Mouse (Mus musculus) myocyte (in vitro differentiated cells): ENCODE data around the gene Ten1.

Source experiments
- CEBPB ChIP-seq: IDR thresholded peaks from 2 replicates; pipeline ENCODE4 v1.6.1; 2011; ENCODE audit warnings: mild to moderate bottlenecking, moderate library complexity; ENCODE audit not compliant: poor library complexity, insufficient read depth, severe bottlenecking
- E2F4 ChIP-seq: IDR thresholded peaks from one replicate; pipeline ENCODE4 v1.6.1; 2011; ENCODE audit warnings: mild to moderate bottlenecking, control low read depth, moderate library complexity; ENCODE audit not compliant: insufficient read depth
- MAX ChIP-seq: IDR thresholded peaks from one replicate; pipeline ENCODE4 v1.6.1; 2011; ENCODE audit warnings: low read depth, mild to moderate bottlenecking, control low read depth
- MYOD1 ChIP-seq, 3 experiments: IDR thresholded peaks; one replicate each; pipeline ENCODE4 v1.6.1; 2011; ENCODE audit warnings: control low read depth in 2 of 3, low read depth in 2 of 3, mild to moderate bottlenecking in 2 of 3, moderate library complexity in 1 of 3; ENCODE audit not compliant: insufficient read length in 2 of 3, control insufficient read depth in 1 of 3
- MYOG ChIP-seq, 3 experiments: IDR thresholded peaks; one replicate each; pipeline ENCODE4 v1.6.1; 2011; ENCODE audit warnings: control low read depth in 2 of 3, low read depth in 2 of 3, mild to moderate bottlenecking in 2 of 3; ENCODE audit not compliant: insufficient read length in 2 of 3, control insufficient read depth in 1 of 3, insufficient read depth in 1 of 3
- POLR2A ChIP-seq: IDR thresholded peaks from one replicate; pipeline ENCODE4 v1.6.1; 2011; ENCODE audit warnings: low read depth, mild to moderate bottlenecking, control low read depth, moderate library complexity; ENCODE audit not compliant: insufficient read length
- POLR2AphosphoS2 ChIP-seq: IDR thresholded peaks from one replicate; pipeline ENCODE4 v1.6.1; 2011; ENCODE audit warnings: low read depth, control low read depth; ENCODE audit not compliant: insufficient read length
- TCF12 ChIP-seq: IDR thresholded peaks from one replicate; pipeline ENCODE4 v1.6.1; 2011; ENCODE audit warnings: mild to moderate bottlenecking, control low read depth; ENCODE audit not compliant: poor library complexity, insufficient read depth, severe bottlenecking
- USF1 ChIP-seq: IDR thresholded peaks from one replicate; pipeline ENCODE4 v1.6.1; 2011; ENCODE audit warnings: low read depth, mild to moderate bottlenecking, control low read depth, moderate library complexity

GRCm38 (mm10) chr11:116244580-116244979, 45.9 kb downstream of the Ten1 start:
- TF ChIP-seq CEBPB (no peak), TCF12 (no peak), POLR2AphosphoS2 (no peak), MYOG (IDR thresholded peaks at IDR 0.05; ENCODE audit: control insufficient read depth in 1 of 3, insufficient read depth in 1 of 3, insufficient read length in 2 of 3, low read depth in 2 of 3) (no peak), POLR2A (no peak), E2F4 (no peak), USF1 (no peak), MYOD1 (IDR thresholded peaks at IDR 0.05; ENCODE audit: control insufficient read depth in 1 of 3, insufficient read length in 2 of 3, low read depth in 2 of 3) (no peak), MAX (no peak)
